Mouse (Mus musculus) liver, embryonic 15.5 days (tissue): ENCODE results near the gene Gm26992. TPM values are rescaled to one million over a fixed set of nuclear protein-coding genes. Genes with fewer than 3 reads are reported as not detected.

Source experiments
- ATAC-seq: fragments of 200-750 bp; cut with Nextera tagmentation; 2 replicates; pipeline ENCODE4 v1.8.0; 2017; ENCODE audit warnings: moderate number of reproducible peaks, mild to moderate bottlenecking, moderate library complexity; ENCODE audit not compliant: insufficient read depth
- H3K27ac ChIP-seq: fragments of 300-500 bp; sonication (generic); replicated peaks from 2 replicates; pipeline ENCODE4 v1.5.1; 2015; ENCODE audit warnings: mild to moderate bottlenecking, inconsistent platforms
- H3K27me3 ChIP-seq: fragments of 300-500 bp; sonication (generic); 2 replicates; pipeline ENCODE4 v1.6.1; 2015; ENCODE audit warnings: mild to moderate bottlenecking, inconsistent platforms
- H3K36me3 ChIP-seq: fragments of 300-500 bp; sonication (generic); replicated peaks from 2 replicates; pipeline ENCODE4 v1.6.1; 2015; ENCODE audit warnings: moderate library complexity, mild to moderate bottlenecking, inconsistent platforms
- H3K4me1 ChIP-seq: fragments of 300-500 bp; sonication (generic); replicated peaks from 2 replicates; pipeline ENCODE4 v1.6.1; 2015; ENCODE audit warnings: inconsistent platforms
- H3K4me2 ChIP-seq: fragments of 300-500 bp; sonication (generic); 2 replicates; pipeline ENCODE4 v1.6.1; 2015; ENCODE audit warnings: moderate library complexity, mild to moderate bottlenecking, inconsistent platforms
- H3K4me3 ChIP-seq: fragments of 300-500 bp; sonication (generic); replicated peaks from 2 replicates; pipeline ENCODE4 v1.5.1; 2015; ENCODE audit warnings: mild to moderate bottlenecking, inconsistent platforms
- H3K9ac ChIP-seq: fragments of 300-500 bp; sonication (generic); 2 replicates; pipeline ENCODE4 v1.6.1; 2015; ENCODE audit warnings: moderate library complexity, mild to moderate bottlenecking, inconsistent platforms
- H3K9me3 ChIP-seq: fragments of 300-500 bp; sonication (generic); replicated peaks from 2 replicates; pipeline ENCODE4 v1.6.1; 2016; ENCODE audit warnings: inconsistent platforms
- WGBS: fragments of 180-500 bp; shearing (Covaris S2); methylation state at CpG from one replicate; pipeline ENCODE4 v1.1.7; 2015; ENCODE audit warnings: mixed read lengths; ENCODE audit not compliant: insufficient replicate concordance; 5-methylcytosine and 5-hydroxymethylcytosine counted together
- polyA plus RNA-seq: library from polyadenylated mRNA; unstranded; fragments of >200 nt; fragmentation: Nextera tagmentation; extraction: Ambion mirVana; gene quantifications from 2 replicates; pipeline ENCODE4 v1.2.1, GENCODE M21; 2015

Gene Gm26992
- polyA plus RNA-seq, 1 experiment from 2014 or later, result not detected

GRCm38 (mm10) chrX:103518798-103519197 lies 97.0 kb downstream of the Gm26992 start:
- no peak overlapping the region for H3K9ac ChIP-seq
- WGBS, result 51% methylated on average over 2 of the region's 2 CpGs
- no peaks in the 10 kb centered on the region for H3K36me3 ChIP-seq
- peaks cover 20% of the 10 kb centered on the region for H3K4me1 ChIP-seq
- no peak overlapping the region for H3K4me2 ChIP-seq
- H3K4me3 ChIP-seq, result no peak overlapping the region
- no peak overlapping the region for H3K27ac ChIP-seq
- ATAC-seq, result peak; percentile 51; the same call in 1 of the 2 replicates
- no peaks in the 10 kb centered on the region for H3K9me3 ChIP-seq
- no peaks in the 10 kb centered on the region for H3K27me3 ChIP-seq

DNA sequence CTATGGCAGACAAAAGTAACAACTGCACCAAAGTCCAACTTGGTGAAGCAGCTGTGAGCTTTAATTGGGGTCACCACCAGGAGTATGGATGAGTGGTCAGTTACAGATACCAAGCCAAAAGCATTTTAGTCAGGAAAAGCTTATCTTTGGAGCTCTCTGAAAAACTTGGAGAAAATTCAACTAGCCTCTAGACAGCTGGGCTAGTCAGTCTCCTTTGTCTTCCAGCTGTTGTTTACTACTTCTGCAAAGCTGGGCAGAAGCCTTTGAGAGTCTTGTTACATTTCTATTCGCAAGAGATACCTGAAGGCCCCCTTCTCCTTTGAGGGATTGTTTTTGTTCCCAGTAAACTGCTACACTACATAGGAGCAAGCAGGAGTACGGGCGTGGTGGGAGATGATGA lies 97.7 kb downstream of the Gm26992 start:
- Histone ChIP-seq H3K4me3 (no peak overlapping the region), H3K36me3 (no peaks in the 10 kb centered on the region), H3K9me3 (no peaks in the 10 kb centered on the region), H3K9ac (no peak overlapping the region), H3K27ac (no peak overlapping the region), H3K4me2 (no peak overlapping the region), H3K4me1 (peaks cover 20% of the 10 kb centered on the region), H3K27me3 (no peaks in the 10 kb centered on the region)
- ATAC-seq, result no peak
- 48% methylated on average over 3 of the region's 3 CpGs for WGBS

- no peak for ATAC-seq
- no peak overlapping the region for H3K4me2 ChIP-seq
- H3K9ac ChIP-seq, result no peak overlapping the region
- H3K27ac ChIP-seq, result no peak overlapping the region
- H3K36me3 ChIP-seq, result no peaks in the 10 kb centered on the region
- H3K27me3 ChIP-seq, result no peaks in the 10 kb centered on the region
- no peak overlapping the region for H3K4me3 ChIP-seq
- peaks cover 14% of the 10 kb centered on the region for H3K4me1 ChIP-seq
- WGBS, result 29% methylated on average over 4 of the region's 4 CpGs
- no peaks in the 10 kb centered on the region for H3K9me3 ChIP-seq
Observed at GRCm38 (mm10) chrX:103521221-103521716, 99.5 kb downstream of the Gm26992 start.

- under 1% methylated on average over 23 of the region's 23 CpGs for WGBS
- Histone ChIP-seq H3K4me2 (peak overlapping the region; percentile 58), H3K27ac (no peak overlapping the region), H3K36me3 (no peaks in the 10 kb centered on the region), H3K9me3 (no peaks in the 10 kb centered on the region), H3K4me3 (peak overlapping the region; percentile 22; the same call in 1 of the 2 replicates), H3K27me3 (no peaks in the 10 kb centered on the region), H3K9ac (no peak overlapping the region), H3K4me1 (no peaks in the 10 kb centered on the region)
- ATAC-seq, result peak; percentile 65
Observed at GRCm38 (mm10) chrX:103529185-103529584, 107.4 kb downstream of the Gm26992 start.

Other genes starting within 250 kb of the Gm26992 start
- not detected in 2 replicates for gene Nap1l2, start 235.4 kb upstream of the Gm26992 start, polyA plus RNA-seq
- gene Cdx4, start 100.6 kb upstream of the Gm26992 start, polyA plus RNA-seq, result not detected in 2 replicates
- 0.30 and 0.31 TPM in 2 replicates for gene Chic1, start 65.5 kb upstream of the Gm26992 start, polyA plus RNA-seq
- gene Tsx, start 7.5 kb upstream of the Gm26992 start, polyA plus RNA-seq, result not detected in 2 replicates
- gene Zcchc13, start 208.6 kb downstream of the Gm26992 start, polyA plus RNA-seq, result not detected in 2 replicates